Mouse (Mus musculus) cerebellum, postnatal 36 days (tissue): ENCODE measurements around the gene Trit1.
"Not testable (repeated sequence)": the region's sequence is repeated elsewhere in the genome, so short reads cannot be mapped to it uniquely, and the experiment has no call there.

Experiments
- DNase-seq, 2 experiments: peaks; one replicate each; pipeline ENCODE4 v3.0.0; 2021 to 2022; ENCODE audit warnings: mixed read lengths in 2 of 2

The Trit1 gene

DNA sequence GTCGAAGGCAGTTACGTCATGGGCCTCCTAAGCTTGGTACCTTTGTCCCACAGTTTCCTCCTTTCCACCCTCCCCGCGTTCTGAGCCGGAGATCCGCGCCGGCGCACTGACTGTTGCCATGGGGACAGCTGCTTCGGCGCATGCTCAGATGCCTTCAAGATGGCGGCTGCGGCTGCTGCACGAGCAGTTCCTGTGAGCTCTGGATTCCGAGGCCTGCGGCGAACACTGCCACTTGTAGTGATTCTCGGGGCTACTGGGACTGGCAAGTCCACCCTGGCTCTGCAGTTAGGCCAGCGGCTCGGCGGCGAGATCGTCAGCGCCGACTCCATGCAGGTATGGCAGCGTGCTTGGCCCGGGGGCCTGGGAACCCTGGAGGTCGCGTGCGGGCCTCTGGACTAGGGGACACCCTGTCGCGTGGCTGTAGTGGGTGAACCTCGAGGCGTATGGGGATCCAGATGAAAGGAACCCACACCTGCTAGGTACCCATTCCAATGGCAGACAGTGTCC is at the start of gene Trit1:
Trit1 (plus strand) TSS at position 147 of the 507 bp plus-strand sequence.
- peak; percentile 94 to 96 for DNase-seq

- no peak for DNase-seq
These were observed 48.3 kb upstream of the Trit1 start for GRCm38 (mm10) chr4:122968106-122968505.

GRCm38 (mm10) chr4:122971191-122971590 is 45.2 kb upstream of the Trit1 start:
- DNase-seq: no peak

GRCm38 (mm10) chr4:122971646-122972045 is 44.8 kb upstream of the Trit1 start:
- no peak for DNase-seq

- DNase-seq: no peak
These were observed 44.3 kb upstream of the Trit1 start for GRCm38 (mm10) chr4:122972056-122972455.

GRCm38 (mm10) chr4:122974976-122975520 is 41.3 kb upstream of the Trit1 start:
- DNase-seq: no peak

- no peak for DNase-seq
These were observed 39.5 kb upstream of the Trit1 start for GRCm38 (mm10) chr4:122976885-122977284.

DNA sequence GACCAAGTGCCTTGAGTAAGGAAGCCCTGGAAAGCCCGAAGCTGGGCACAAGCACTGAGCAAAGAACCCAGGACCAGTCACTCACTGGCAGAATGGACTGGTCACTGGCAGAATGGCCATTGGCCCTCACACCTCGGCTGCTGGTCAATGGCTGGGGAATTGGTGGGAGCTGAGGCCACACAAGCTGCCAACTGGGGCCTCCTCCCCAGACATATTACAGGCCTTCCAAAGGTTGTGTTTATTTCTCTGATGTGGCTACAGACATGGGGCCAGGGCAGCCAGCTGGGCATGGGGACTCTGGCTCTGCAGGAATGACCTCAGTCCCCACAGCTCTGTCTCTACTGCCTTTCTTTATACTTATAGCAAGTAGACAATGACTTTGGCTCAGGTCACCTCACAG is 37.5 kb upstream of the Trit1 start:
- no peak for DNase-seq

- no peak for DNase-seq
These were observed 36.6 kb upstream of the Trit1 start for GRCm38 (mm10) chr4:122979826-122980225.

DNA sequence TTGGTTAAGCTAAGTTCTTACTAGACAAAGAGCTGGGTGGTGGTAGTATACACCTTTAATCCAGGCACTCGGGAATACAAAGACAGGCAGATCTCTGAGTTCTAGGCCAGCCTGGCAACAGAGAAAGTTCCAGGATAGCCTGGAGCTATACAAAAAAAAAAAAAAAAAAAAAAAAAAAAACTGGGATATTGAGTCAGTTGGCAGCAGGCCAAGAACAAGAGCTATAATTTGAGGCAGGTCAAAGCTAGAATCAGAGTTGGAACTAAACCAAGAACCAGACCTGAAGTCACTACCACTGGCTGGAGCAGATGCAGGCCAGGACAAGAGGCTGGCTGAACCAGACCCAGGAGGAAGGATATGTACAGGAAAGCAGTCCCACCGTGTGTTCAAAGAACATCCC is 35.7 kb upstream of the Trit1 start:
- DNase-seq: no peak

DNA sequence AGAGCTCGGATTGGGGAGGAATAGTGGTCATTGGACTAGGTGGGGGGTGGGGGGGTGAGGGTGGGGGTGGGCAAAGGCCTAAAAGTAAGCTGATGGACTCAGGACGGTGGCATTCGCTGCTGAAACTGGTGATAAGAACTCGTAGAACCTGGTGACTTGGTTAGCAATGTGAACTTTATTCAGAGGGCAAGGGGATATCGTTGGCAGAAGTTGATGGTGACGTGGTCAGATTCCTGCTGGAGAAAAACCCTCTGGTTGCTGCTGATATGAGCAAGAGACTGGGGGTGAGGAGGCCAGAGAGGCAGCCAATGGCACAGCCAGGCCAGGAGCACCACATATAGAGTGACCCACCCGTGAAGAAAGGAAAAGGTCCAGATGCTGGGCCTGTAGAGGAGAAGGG is 35.2 kb upstream of the Trit1 start:
- DNase-seq: no peak

GRCm38 (mm10) chr4:122981930-122982329 is 34.5 kb upstream of the Trit1 start:
- DNase-seq: no peak

- DNase-seq: no peak
These were observed 33.9 kb upstream of the Trit1 start for GRCm38 (mm10) chr4:122982537-122982936.

GRCm38 (mm10) chr4:122983486-122984261 is 32.7 kb upstream of the Trit1 start:
- no peak for DNase-seq

GRCm38 (mm10) chr4:122985110-122985509 is 31.3 kb upstream of the Trit1 start:
- peak; percentile 13 to 38 for DNase-seq

- no peak for DNase-seq
These were observed 29.0 kb upstream of the Trit1 start for GRCm38 (mm10) chr4:122987421-122987820.

GRCm38 (mm10) chr4:122988004-122988403 is 28.4 kb upstream of the Trit1 start:
- not testable (repeated sequence) for DNase-seq

- no peak for DNase-seq
These were observed 25.2 kb upstream of the Trit1 start for GRCm38 (mm10) chr4:122991177-122991576.

DNA sequence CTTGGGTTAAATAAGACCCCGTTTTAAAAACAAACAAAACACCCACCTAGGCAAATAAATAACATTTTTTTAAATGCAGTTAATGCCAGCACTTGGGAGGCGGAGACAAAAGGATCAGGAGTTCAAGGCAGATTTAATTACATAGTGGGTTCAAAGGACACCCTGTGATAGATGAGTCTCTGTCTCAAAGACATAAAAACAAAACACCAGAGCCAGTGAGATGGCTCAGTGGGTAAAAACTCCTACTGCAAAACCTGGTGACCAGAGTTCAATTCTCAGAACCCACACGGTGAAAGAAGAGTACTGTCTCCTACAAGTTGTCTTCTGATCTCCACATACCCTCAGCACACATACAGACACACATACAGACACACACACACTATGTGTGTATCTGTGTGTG is 24.1 kb upstream of the Trit1 start:
- DNase-seq: no peak

GRCm38 (mm10) chr4:122995404-122996220 is 20.8 kb upstream of the Trit1 start, which contains the start of gene Mycl:
Gene Mycl (plus strand): TSS chr4:122995652.
- peak; percentile 89 to 90 for DNase-seq

- DNase-seq: no peak
These were observed 20.2 kb upstream of the Trit1 start for GRCm38 (mm10) chr4:122996221-122996617.

GRCm38 (mm10) chr4:122996618-122997381 is 19.6 kb upstream of the Trit1 start:
- DNase-seq: no peak
